Mouse (Mus musculus) macrophage (primary cell): ENCODE measurements around the gene Mthfr. TPM values are rescaled to one million over a fixed set of nuclear protein-coding genes. Genes with fewer than 3 reads are reported as not detected.
A peak's percentile ranks its signal among the peaks of the same experiment; 100 is the strongest.

Experiments used
- H3K27ac ChIP-seq: fragments of 350-480 bp; formaldehyde crosslinking; 2 replicates; pipeline ENCODE4 v1.9.0; 2021
- H3K36me3 ChIP-seq: fragments of 350-480 bp; formaldehyde crosslinking; 2 replicates; pipeline ENCODE4 v1.9.0; 2021; ENCODE audit errors: inconsistent target
- H3K4me3 ChIP-seq: fragments of 350-480 bp; formaldehyde crosslinking; 2 replicates; pipeline ENCODE4 v1.9.0; 2021; ENCODE audit errors: inconsistent target
- H3K79me2 ChIP-seq: fragments of 350-480 bp; formaldehyde crosslinking; 2 replicates; pipeline ENCODE4 v1.9.0; 2021; ENCODE audit errors: inconsistent target
- WGBS: methylation state at CpG from one replicate; pipeline ENCODE4 v1.1.7; 2026; ENCODE audit warnings: inconsistent platforms; ENCODE audit not compliant: missing documents; 5-methylcytosine and 5-hydroxymethylcytosine counted together
- polyA plus RNA-seq: library from polyadenylated mRNA; stranded (reverse); fragments of 250-400 nt; gene quantifications from 3 replicates; pipeline ENCODE4 v1.2.4, GENCODE M21; 2018; ENCODE audit warnings: inconsistent platforms

The Mthfr gene
- polyA plus RNA-seq, 1 experiment from 2014 or later: 23.2 TPM

- Histone ChIP-seq H3K79me2 (no peaks in the 10 kb centered on the region), H3K27ac (no peak overlapping the region), H3K36me3 (peaks cover 75% of the 10 kb centered on the region), H3K4me3 (no peak overlapping the region)
- WGBS: 95% methylated on average over 2 of the region's 3 CpGs
Observed at GRCm38 (mm10) chr4:148024003-148024402, 14.9 kb upstream of the Mthfr start.

- H3K27ac ChIP-seq: no peak overlapping the region
- peaks cover 15% of the 10 kb centered on the region; the same call in 1 of the 2 replicates for H3K79me2 ChIP-seq
- peaks cover 24% of the 10 kb centered on the region for H3K36me3 ChIP-seq
- no peak overlapping the region for H3K4me3 ChIP-seq
- WGBS: 100% methylated on average over 6 of the region's 7 CpGs
Observed at GRCm38 (mm10) chr4:148029297-148029696, 9.6 kb upstream of the Mthfr start.

- H3K27ac ChIP-seq: no peak overlapping the region
- H3K36me3 ChIP-seq: peaks cover 12% of the 10 kb centered on the region; the same call in 1 of the 2 replicates
- 98% methylated on average over 5 of the region's 5 CpGs for WGBS
Observed at GRCm38 (mm10) chr4:148030506-148030905, 8.4 kb upstream of the Mthfr start.

GRCm38 (mm10) chr4:148033858-148034410, 4.9 kb upstream of the Mthfr start:
- Histone ChIP-seq H3K36me3 (no peaks in the 10 kb centered on the region; the same call in 1 of the 2 replicates), H3K79me2 (peaks cover 53% of the 10 kb centered on the region), H3K4me3 (no peak overlapping the region), H3K27ac (no peak overlapping the region)
- 64% methylated on average over 5 of the region's 7 CpGs for WGBS

More at GRCm38 (mm10) chr4:148030506-148030905, 8.4 kb upstream of the Mthfr start:
- Histone ChIP-seq H3K4me3 (no peak overlapping the region), H3K79me2 (peaks cover 28% of the 10 kb centered on the region; the same call in 1 of the 2 replicates)

GRCm38 (mm10) chr4:148035440-148035839, 3.4 kb upstream of the Mthfr start:
- WGBS: 97% methylated on average over 3 of the region's 3 CpGs
- H3K4me3 ChIP-seq: no peak overlapping the region
- no peak overlapping the region for H3K27ac ChIP-seq
- H3K36me3 ChIP-seq: no peaks in the 10 kb centered on the region
- peaks cover 68% of the 10 kb centered on the region for H3K79me2 ChIP-seq

GRCm38 (mm10) chr4:148038079-148038599, 738 bp upstream of the Mthfr start:
- H3K79me2 ChIP-seq: peaks cover 91% of the 10 kb centered on the region

GRCm38 (mm10) chr4:148039254-148040028, 564 bp downstream of the Mthfr start:
- peak overlapping the region; percentile 78 for H3K4me3 ChIP-seq
- peaks cover 90% of the 10 kb centered on the region for H3K79me2 ChIP-seq
- H3K27ac ChIP-seq: peak overlapping the region; percentile 89
- 24% methylated on average over 19 of the region's 19 CpGs for WGBS
- no peaks in the 10 kb centered on the region for H3K36me3 ChIP-seq

More at GRCm38 (mm10) chr4:148038079-148038599, 738 bp upstream of the Mthfr start:
- H3K4me3 ChIP-seq: peak overlapping the region; percentile 67
- H3K36me3 ChIP-seq: no peaks in the 10 kb centered on the region
- 8% methylated on average over 21 of the region's 26 CpGs for WGBS
- H3K27ac ChIP-seq: peak overlapping the region; percentile 78

GRCm38 (mm10) chr4:148040029-148040830, 1.4 kb downstream of the Mthfr start:
- Histone ChIP-seq H3K36me3 (no peaks in the 10 kb centered on the region; the same call in 1 of the 2 replicates), H3K4me3 (peak overlapping the region; percentile 78), H3K27ac (peak overlapping the region; percentile 89), H3K79me2 (peaks cover 90% of the 10 kb centered on the region)
- 77% methylated on average over 15 of the region's 15 CpGs for WGBS

GRCm38 (mm10) chr4:148040933-148041610, 2.2 kb downstream of the Mthfr start:
- H3K36me3 ChIP-seq: peaks cover 5% of the 10 kb centered on the region; the same call in 1 of the 2 replicates
- 2% methylated on average over 19 of the region's 19 CpGs for WGBS

GRCm38 (mm10) chr4:148041611-148042191, 2.8 kb downstream of the Mthfr start:
- peaks cover 92% of the 10 kb centered on the region for H3K79me2 ChIP-seq
- 8% methylated on average over 16 of the region's 16 CpGs for WGBS
- peak overlapping the region; percentile 78 for H3K4me3 ChIP-seq
- H3K36me3 ChIP-seq: peaks cover 11% of the 10 kb centered on the region; the same call in 1 of the 2 replicates
- peak overlapping the region; percentile 89 for H3K27ac ChIP-seq

More at GRCm38 (mm10) chr4:148040933-148041610, 2.2 kb downstream of the Mthfr start:
- H3K79me2 ChIP-seq: peaks cover 92% of the 10 kb centered on the region
- peak overlapping the region; percentile 89 for H3K27ac ChIP-seq
- peak overlapping the region; percentile 78 for H3K4me3 ChIP-seq

GRCm38 (mm10) chr4:148043327-148043726, 4.5 kb downstream of the Mthfr start:
- peak overlapping the region; percentile 78; the same call in 1 of the 2 replicates for H3K4me3 ChIP-seq
- WGBS: 95% methylated on average over 5 of the region's 8 CpGs
- H3K27ac ChIP-seq: 0 out of 2 replicates have a peak overlapping the region, but pooled peaks have one; percentile 89
- H3K79me2 ChIP-seq: peaks cover 93% of the 10 kb centered on the region
- peaks cover 26% of the 10 kb centered on the region for H3K36me3 ChIP-seq

- Histone ChIP-seq H3K36me3 (peaks cover 34% of the 10 kb centered on the region), H3K4me3 (no peak overlapping the region), H3K27ac (peak overlapping the region; percentile 59), H3K79me2 (peaks cover 99% of the 10 kb centered on the region)
- WGBS: 84% methylated on average over 2 of the region's 2 CpGs
Observed at GRCm38 (mm10) chr4:148044113-148044512, 5.2 kb downstream of the Mthfr start.

- H3K27ac ChIP-seq: no peak overlapping the region
Observed at GRCm38 (mm10) chr4:148046450-148047031, 7.7 kb downstream of the Mthfr start.

More at GRCm38 (mm10) chr4:148046450-148047031, 7.7 kb downstream of the Mthfr start:
- H3K79me2 ChIP-seq: peaks cover 97% of the 10 kb centered on the region
- H3K4me3 ChIP-seq: no peak overlapping the region
- WGBS: 64% methylated on average over 4 of the region's 4 CpGs
- peaks cover 58% of the 10 kb centered on the region for H3K36me3 ChIP-seq
